Mouse (Mus musculus): ENCODE data around the gene Ciz1. TPM values are rescaled to one million over a fixed set of nuclear protein-coding genes. Genes with fewer than 3 reads are reported as not detected.
A peak's percentile ranks its signal among the peaks of the same experiment; 100 is the strongest.

The Ciz1 gene
- polyA plus RNA-seq, 1 experiment from 2014 or later: 41.1 TPM

GRCm38 (mm10) chr2:32324322-32324721 is 27.8 kb upstream of the Ciz1 start:
- Histone ChIP-seq H3K9ac (replicated peaks; ENCODE audit: low read length) (no peak overlapping the region), H3K27ac (replicated peaks; ENCODE audit: low read depth, low read length) (no peak overlapping the region), H3K4me2 (ENCODE audit: low read depth, low read length) (no peak overlapping the region), H3K4me1 (ENCODE audit: control insufficient read depth, insufficient read depth, low read length) (peaks cover 13% of the 10 kb centered on the region), H3K36me3 (replicated peaks; ENCODE audit: control insufficient read depth, insufficient read depth, low read depth, low read length) (no peaks in the 10 kb centered on the region), H3K4me3 (ENCODE audit: low read depth, low read length) (no peak overlapping the region), H3K27me3 (ENCODE audit: control insufficient read depth, insufficient read depth, low read length) (no peaks in the 10 kb centered on the region), H3K9me3 (replicated peaks; ENCODE audit: control insufficient read depth, low read length) (no peaks in the 10 kb centered on the region)
- ATAC-seq (replicated peaks; ENCODE audit: insufficient number of reproducible peaks, low FRiP score, low TSS enrichment, low read depth) (no peak), DNase-seq (ENCODE audit: low spot score) (no peak)
- 62% methylated on average over 4 of the region's 4 CpGs for WGBS

GRCm38 (mm10) chr2:32325342-32325741 is 26.8 kb upstream of the Ciz1 start:
- ATAC-seq (replicated peaks; ENCODE audit: insufficient number of reproducible peaks, low FRiP score, low TSS enrichment, low read depth): no peak

GRCm38 (mm10) chr2:32327200-32327599 is 24.9 kb upstream of the Ciz1 start:
- ATAC-seq (replicated peaks; ENCODE audit: insufficient number of reproducible peaks, low FRiP score, low TSS enrichment, low read depth): no peak
- peaks cover 8% of the 10 kb centered on the region for H3K4me1 ChIP-seq (ENCODE audit: control insufficient read depth, insufficient read depth, low read length)
- 87% methylated on average over 4 of the region's 4 CpGs for WGBS
- H3K9ac ChIP-seq (replicated peaks; ENCODE audit: low read length): no peak overlapping the region
- H3K4me3 ChIP-seq (ENCODE audit: low read depth, low read length): no peak overlapping the region
- no peaks in the 10 kb centered on the region for H3K27me3 ChIP-seq (ENCODE audit: control insufficient read depth, insufficient read depth, low read length)
- H3K27ac ChIP-seq (replicated peaks; ENCODE audit: low read depth, low read length): no peak overlapping the region
- H3K36me3 ChIP-seq (replicated peaks; ENCODE audit: control insufficient read depth, insufficient read depth, low read depth, low read length): no peaks in the 10 kb centered on the region
- no peak overlapping the region for H3K4me2 ChIP-seq (ENCODE audit: low read depth, low read length)
- H3K9me3 ChIP-seq (replicated peaks; ENCODE audit: control insufficient read depth, low read length): no peaks in the 10 kb centered on the region
- DNase-seq (ENCODE audit: low spot score): no peak

More at GRCm38 (mm10) chr2:32325342-32325741, 26.8 kb upstream of the Ciz1 start:
- WGBS: 61% methylated on average over 7 of the region's 7 CpGs
- no peaks in the 10 kb centered on the region for H3K9me3 ChIP-seq (replicated peaks; ENCODE audit: control insufficient read depth, low read length)
- DNase-seq (ENCODE audit: low spot score): no peak
- no peaks in the 10 kb centered on the region for H3K36me3 ChIP-seq (replicated peaks; ENCODE audit: control insufficient read depth, insufficient read depth, low read depth, low read length)
- no peak overlapping the region for H3K9ac ChIP-seq (replicated peaks; ENCODE audit: low read length)
- H3K27ac ChIP-seq (replicated peaks; ENCODE audit: low read depth, low read length): no peak overlapping the region
- H3K4me3 ChIP-seq (ENCODE audit: low read depth, low read length): no peak overlapping the region
- H3K27me3 ChIP-seq (ENCODE audit: control insufficient read depth, insufficient read depth, low read length): no peaks in the 10 kb centered on the region
- H3K4me1 ChIP-seq (ENCODE audit: control insufficient read depth, insufficient read depth, low read length): peaks cover 12% of the 10 kb centered on the region
- no peak overlapping the region for H3K4me2 ChIP-seq (ENCODE audit: low read depth, low read length)

- H3K4me2 ChIP-seq (ENCODE audit: low read depth, low read length): no peak overlapping the region
- 18% methylated on average over 13 of the region's 13 CpGs for WGBS
- ATAC-seq (replicated peaks; ENCODE audit: insufficient number of reproducible peaks, low FRiP score, low TSS enrichment, low read depth): no peak; the same call in 1 of the 2 replicates
- no peak for DNase-seq (ENCODE audit: low spot score)
- H3K9ac ChIP-seq (replicated peaks; ENCODE audit: low read length): no peak overlapping the region; the same call in none of the 2 replicates
- H3K27ac ChIP-seq (replicated peaks; ENCODE audit: low read depth, low read length): no peak overlapping the region
- no peaks in the 10 kb centered on the region for H3K36me3 ChIP-seq (replicated peaks; ENCODE audit: control insufficient read depth, insufficient read depth, low read depth, low read length)
- peaks cover 8% of the 10 kb centered on the region for H3K4me1 ChIP-seq (ENCODE audit: control insufficient read depth, insufficient read depth, low read length)
- no peaks in the 10 kb centered on the region for H3K27me3 ChIP-seq (ENCODE audit: control insufficient read depth, insufficient read depth, low read length)
- no peaks in the 10 kb centered on the region for H3K9me3 ChIP-seq (replicated peaks; ENCODE audit: control insufficient read depth, low read length)
- no peak overlapping the region for H3K4me3 ChIP-seq (ENCODE audit: low read depth, low read length)
Measured at GRCm38 (mm10) chr2:32328911-32329460, 23.1 kb upstream of the Ciz1 start.

GRCm38 (mm10) chr2:32329531-32329930 is 22.6 kb upstream of the Ciz1 start:
- Histone ChIP-seq H3K36me3 (replicated peaks; ENCODE audit: control insufficient read depth, insufficient read depth, low read depth, low read length) (no peaks in the 10 kb centered on the region), H3K27ac (replicated peaks; ENCODE audit: low read depth, low read length) (peak overlapping the region; percentile 52; the same call in 1 of the 2 replicates), H3K9ac (replicated peaks; ENCODE audit: low read length) (no peak overlapping the region; the same call in 1 of the 2 replicates), H3K4me1 (ENCODE audit: control insufficient read depth, insufficient read depth, low read length) (peaks cover 8% of the 10 kb centered on the region), H3K27me3 (ENCODE audit: control insufficient read depth, insufficient read depth, low read length) (no peaks in the 10 kb centered on the region), H3K9me3 (replicated peaks; ENCODE audit: control insufficient read depth, low read length) (no peaks in the 10 kb centered on the region), H3K4me3 (ENCODE audit: low read depth, low read length) (no peak overlapping the region), H3K4me2 (ENCODE audit: low read depth, low read length) (no peak overlapping the region)
- DNase-seq (ENCODE audit: low spot score): peak; percentile 44
- 33% methylated on average over 6 of the region's 6 CpGs for WGBS
- no peak for ATAC-seq (replicated peaks; ENCODE audit: insufficient number of reproducible peaks, low FRiP score, low TSS enrichment, low read depth)

GRCm38 (mm10) chr2:32332159-32332558 is 20.0 kb upstream of the Ciz1 start:
- ATAC-seq (replicated peaks; ENCODE audit: insufficient number of reproducible peaks, low FRiP score, low TSS enrichment, low read depth) (no peak), DNase-seq (ENCODE audit: low spot score) (no peak)
- Histone ChIP-seq H3K9ac (replicated peaks; ENCODE audit: low read length) (no peak overlapping the region), H3K27ac (replicated peaks; ENCODE audit: low read depth, low read length) (no peak overlapping the region), H3K4me3 (ENCODE audit: low read depth, low read length) (no peak overlapping the region), H3K27me3 (ENCODE audit: control insufficient read depth, insufficient read depth, low read length) (no peaks in the 10 kb centered on the region), H3K4me2 (ENCODE audit: low read depth, low read length) (no peak overlapping the region), H3K36me3 (replicated peaks; ENCODE audit: control insufficient read depth, insufficient read depth, low read depth, low read length) (no peaks in the 10 kb centered on the region; the same call in 1 of the 2 replicates), H3K9me3 (replicated peaks; ENCODE audit: control insufficient read depth, low read length) (no peaks in the 10 kb centered on the region), H3K4me1 (ENCODE audit: control insufficient read depth, insufficient read depth, low read length) (peaks cover 8% of the 10 kb centered on the region)
- WGBS: 85% methylated on average over 5 of the region's 5 CpGs

- DNase-seq (ENCODE audit: low spot score): no peak
- peaks cover 5% of the 10 kb centered on the region for H3K36me3 ChIP-seq (replicated peaks; ENCODE audit: control insufficient read depth, insufficient read depth, low read depth, low read length)
- H3K27me3 ChIP-seq (ENCODE audit: control insufficient read depth, insufficient read depth, low read length): no peaks in the 10 kb centered on the region
- no peak overlapping the region for H3K4me3 ChIP-seq (ENCODE audit: low read depth, low read length)
- H3K9me3 ChIP-seq (replicated peaks; ENCODE audit: control insufficient read depth, low read length): no peaks in the 10 kb centered on the region
- no peak overlapping the region for H3K27ac ChIP-seq (replicated peaks; ENCODE audit: low read depth, low read length)
- 59% methylated on average over 15 of the region's 15 CpGs for WGBS
- H3K4me1 ChIP-seq (ENCODE audit: control insufficient read depth, insufficient read depth, low read length): no peaks in the 10 kb centered on the region
- ATAC-seq (replicated peaks; ENCODE audit: insufficient number of reproducible peaks, low FRiP score, low TSS enrichment, low read depth): no peak
- no peak overlapping the region for H3K9ac ChIP-seq (replicated peaks; ENCODE audit: low read length)
- H3K4me2 ChIP-seq (ENCODE audit: low read depth, low read length): no peak overlapping the region
Measured at GRCm38 (mm10) chr2:32335888-32336287, 16.2 kb upstream of the Ciz1 start.

- Histone ChIP-seq H3K9ac (replicated peaks; ENCODE audit: low read length) (no peak overlapping the region), H3K36me3 (replicated peaks; ENCODE audit: control insufficient read depth, insufficient read depth, low read depth, low read length) (peaks cover 5% of the 10 kb centered on the region)
Measured at GRCm38 (mm10) chr2:32339912-32340642, 12.1 kb upstream of the Ciz1 start.

More at GRCm38 (mm10) chr2:32339912-32340642, 12.1 kb upstream of the Ciz1 start:
- no peaks in the 10 kb centered on the region for H3K9me3 ChIP-seq (replicated peaks; ENCODE audit: control insufficient read depth, low read length)
- H3K4me1 ChIP-seq (ENCODE audit: control insufficient read depth, insufficient read depth, low read length): no peaks in the 10 kb centered on the region
- ATAC-seq (replicated peaks; ENCODE audit: insufficient number of reproducible peaks, low FRiP score, low TSS enrichment, low read depth): no peak
- DNase-seq (ENCODE audit: low spot score): no peak
- H3K27me3 ChIP-seq (ENCODE audit: control insufficient read depth, insufficient read depth, low read length): no peaks in the 10 kb centered on the region
- H3K4me2 ChIP-seq (ENCODE audit: low read depth, low read length): no peak overlapping the region
- no peak overlapping the region for H3K4me3 ChIP-seq (ENCODE audit: low read depth, low read length)
- 38% methylated on average over 26 of the region's 26 CpGs for whole genome bisulfite sequencing
- no peak overlapping the region for H3K27ac ChIP-seq (replicated peaks; ENCODE audit: low read depth, low read length)

All from embryonic facial prominence, embryonic 11.5 days (tissue).